Mouse (Mus musculus) brain, embryonic 14.5 days (tissue): ENCODE measurements at regions not wholly inside any gene's neighbourhood (a gene's known extent, or its start where the extent isn't known, plus 50 kb on each side); places are given as distances from the start of the nearest gene placed in this dataset.

Experiments used
- DNase-seq: peaks from one replicate; pipeline ENCODE4 v3.0.0-alpha.2; 2011; ENCODE audit warnings: low read depth
- CTCF ChIP-seq: fragments of 200-500 bp; IDR thresholded peaks from 2 replicates; pipeline ENCODE4 v1.5.1; 2012; ENCODE audit warnings: inconsistent platforms, mild to moderate bottlenecking, moderate library complexity, borderline replicate concordance; ENCODE audit not compliant: insufficient read depth, insufficient read length; ENCODE audit errors: extremely low read depth
- POLR2A ChIP-seq: fragments of 200-500 bp; IDR thresholded peaks from 2 replicates; pipeline ENCODE4 v1.6.1; 2012; ENCODE audit warnings: mild to moderate bottlenecking, inconsistent platforms, borderline replicate concordance; ENCODE audit not compliant: poor library complexity, insufficient read depth, insufficient read length, severe bottlenecking; ENCODE audit errors: extremely low read depth

GRCm38 (mm10) chr13:72849841-72850240 is 221.2 kb downstream of the Irx2 start:
- peak; percentile 52 for DNase-seq
- TF ChIP-seq POLR2A (no peak), CTCF (no peak)

GRCm38 (mm10) chr13:72852896-72853295 is 224.3 kb downstream of the Irx2 start:
- TF ChIP-seq POLR2A (no peak), CTCF (no peak)
- no peak for DNase-seq

- no peak for TF ChIP-seq CTCF
- no peak for TF ChIP-seq POLR2A
- DNase-seq: no peak
These were observed 247.3 kb downstream of the Irx2 start for GRCm38 (mm10) chr13:72875921-72876320.

- TF ChIP-seq POLR2A: no peak
- TF ChIP-seq CTCF: no peak
- DNase-seq: peak; percentile 28
These were observed 266.4 kb downstream of the Irx2 start for GRCm38 (mm10) chr13:72894982-72895381.

GRCm38 (mm10) chr13:72902576-72902975 is 274.0 kb downstream of the Irx2 start:
- no peak for TF ChIP-seq POLR2A
- TF ChIP-seq CTCF: no peak
- DNase-seq: no peak

- TF ChIP-seq POLR2A (no peak), CTCF (no peak)
These were observed 290.3 kb downstream of the Irx2 start for GRCm38 (mm10) chr13:72918895-72919294.

GRCm38 (mm10) chr13:72920368-72920767 is 291.7 kb downstream of the Irx2 start:
- TF ChIP-seq POLR2A: no peak
- TF ChIP-seq CTCF: no peak
- DNase-seq: peak; percentile 20

More at GRCm38 (mm10) chr13:72918895-72919294, 290.3 kb downstream of the Irx2 start:
- no peak for DNase-seq

GRCm38 (mm10) chr13:72924560-72925135 is 296.0 kb downstream of the Irx2 start:
- TF ChIP-seq CTCF: no peak
- no peak for TF ChIP-seq POLR2A
- DNase-seq: peak; percentile 73

- DNase-seq: peak; percentile 9
- TF ChIP-seq CTCF: no peak
- no peak for TF ChIP-seq POLR2A
These were observed 308.6 kb downstream of the Irx2 start for GRCm38 (mm10) chr13:72937246-72937645.

- DNase-seq: peak; percentile 48
- TF ChIP-seq POLR2A: no peak
- no peak for TF ChIP-seq CTCF
These were observed 309.7 kb downstream of the Irx2 start for GRCm38 (mm10) chr13:72938156-72938874.

- TF ChIP-seq POLR2A: no peak
- DNase-seq: no peak
These were observed 312.7 kb upstream of the Irx4 start for GRCm38 (mm10) chr13:72947374-72948165.

GRCm38 (mm10) chr13:72958616-72959518 is 301.4 kb upstream of the Irx4 start:
- peak; percentile 79 for DNase-seq
- no peak for TF ChIP-seq POLR2A
- TF ChIP-seq CTCF: no peak
